Mouse (Mus musculus) heart, adult 2 months (tissue): ENCODE results near the gene Klhdc4. TPM values are rescaled to one million over a fixed set of nuclear protein-coding genes. Genes with fewer than 3 reads are reported as not detected.
A peak's percentile ranks its signal among the peaks of the same experiment; 100 is the strongest.

Experiments
- DNase-seq, 2 experiments: peaks; one replicate each; pipeline ENCODE4 v3.0.0; 2021
- H3K27ac ChIP-seq: fragments of 200-600 bp; 2 replicates; pipeline ENCODE4 v1.8.1; 2022
- H3K27me3 ChIP-seq: fragments of 200-500 bp; 2 replicates; pipeline ENCODE4 v1.6.1; 2012; ENCODE audit warnings: mild to moderate bottlenecking, low read length, inconsistent platforms, mixed read lengths; ENCODE audit not compliant: control insufficient read depth, insufficient read depth
- H3K36me3 ChIP-seq: fragments of 200-500 bp; 2 replicates; pipeline ENCODE4 v1.6.1; 2012; ENCODE audit warnings: low read length, inconsistent platforms; ENCODE audit not compliant: control insufficient read depth, insufficient read depth
- H3K4me1 ChIP-seq: fragments of 200-500 bp; 2 replicates; pipeline ENCODE4 v1.6.1; 2011; ENCODE audit warnings: low read length; ENCODE audit not compliant: control insufficient read depth, insufficient read depth
- H3K4me3 ChIP-seq: fragments of 200-600 bp; 2 replicates; pipeline ENCODE4 v1.8.1; 2022
- H3K79me2 ChIP-seq: fragments of 200-500 bp; replicated peaks from 2 replicates; pipeline ENCODE4 v1.6.1; 2012; ENCODE audit warnings: mild to moderate bottlenecking, inconsistent platforms, low read length, moderate library complexity, mixed read lengths; ENCODE audit not compliant: control insufficient read depth, insufficient read depth
- H3K9ac ChIP-seq: fragments of 200-500 bp; 2 replicates; pipeline ENCODE4 v1.6.1; 2012; ENCODE audit warnings: low read depth, mild to moderate bottlenecking, control low read depth, inconsistent platforms, low read length, mixed read lengths
- CTCF ChIP-seq: fragments of 200-600 bp; IDR thresholded peaks from 2 replicates; pipeline ENCODE4 v1.8.1; 2022; ENCODE audit warnings: antibody characterized with exemption, mild to moderate bottlenecking, moderate library complexity
- EP300 ChIP-seq: fragments of 200-500 bp; IDR thresholded peaks from 2 replicates; pipeline ENCODE4 v1.6.1; 2011; ENCODE audit warnings: low read depth, low read length, control low read depth; ENCODE audit not compliant: insufficient read depth
- POLR2A ChIP-seq: fragments of 200-500 bp; IDR thresholded peaks from 2 replicates; pipeline ENCODE4 v1.6.1; 2011; ENCODE audit warnings: mild to moderate bottlenecking, low read depth, low read length, control low read depth; ENCODE audit not compliant: insufficient read depth
- WGBS: fragments of 180-500 bp; shearing (Covaris S2); methylation state at CpG from one replicate; pipeline ENCODE4 v1.1.7; 2018; 5-methylcytosine and 5-hydroxymethylcytosine counted together
- intact Hi-C: fragments of 180-260 bp; cut with DNase I; formaldehyde crosslinking; loops from one replicate; pipeline ENCODE4 v1.15.1; 2025
- polyA plus RNA-seq: library from polyadenylated mRNA; depleted of rRNA; stranded (reverse); fragments of >200 nt; gene quantifications from 2 replicates; pipeline ENCODE4 v1.2.3, GENCODE M21; 2012
- total RNA-seq, 2 experiments: library from RNA; stranded (reverse); gene quantifications; 2 replicates each; pipeline ENCODE4 v1.2.3; 2021

Klhdc4 gene
- total and polyA plus RNA-seq, 3 experiments = 9.6 to 12.6 (median 11.2) TPM

DNA sequence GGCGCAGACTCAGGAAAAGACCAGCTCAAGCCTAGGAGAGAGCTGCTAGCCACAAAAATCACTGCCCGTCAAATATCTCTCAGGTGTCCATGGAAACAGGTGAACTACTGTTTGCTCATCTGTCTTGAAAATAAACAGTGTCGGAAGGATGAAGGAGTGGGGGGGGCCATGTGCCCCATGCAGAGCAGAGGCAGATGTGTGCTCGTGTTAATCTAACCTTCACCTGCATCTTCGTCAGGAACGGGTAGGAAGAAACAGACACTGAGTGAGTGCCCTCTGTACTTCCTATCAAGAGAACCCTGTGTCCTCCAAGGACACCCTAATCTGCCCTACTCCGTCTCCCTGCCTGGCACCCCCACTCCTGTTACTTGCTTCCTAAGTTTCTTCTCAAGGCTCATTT lies 22.3 kb upstream of the Klhdc4 start:
- intact Hi-C loops = loop anchor here (1.0 kb wide), 2 partner anchors 58 to 74 kb away; no protein-coding TSS in a partner anchor
- H3K27me3 ChIP-seq = no peaks in the 10 kb centered on the region
- DNase-seq = no peak
- no peaks in the 10 kb centered on the region for H3K79me2 ChIP-seq
- no peak overlapping the region for H3K9ac ChIP-seq
- TF ChIP-seq EP300 = no peak
- no peak for TF ChIP-seq POLR2A
- TF ChIP-seq CTCF = no peak
- no peaks in the 10 kb centered on the region; the same call in 1 of the 2 replicates for H3K4me1 ChIP-seq
- 86% methylated on average over 7 of the region's 7 CpGs for WGBS
- no peak overlapping the region for H3K27ac ChIP-seq
- H3K4me3 ChIP-seq = no peak overlapping the region
- no peaks in the 10 kb centered on the region for H3K36me3 ChIP-seq

DNA sequence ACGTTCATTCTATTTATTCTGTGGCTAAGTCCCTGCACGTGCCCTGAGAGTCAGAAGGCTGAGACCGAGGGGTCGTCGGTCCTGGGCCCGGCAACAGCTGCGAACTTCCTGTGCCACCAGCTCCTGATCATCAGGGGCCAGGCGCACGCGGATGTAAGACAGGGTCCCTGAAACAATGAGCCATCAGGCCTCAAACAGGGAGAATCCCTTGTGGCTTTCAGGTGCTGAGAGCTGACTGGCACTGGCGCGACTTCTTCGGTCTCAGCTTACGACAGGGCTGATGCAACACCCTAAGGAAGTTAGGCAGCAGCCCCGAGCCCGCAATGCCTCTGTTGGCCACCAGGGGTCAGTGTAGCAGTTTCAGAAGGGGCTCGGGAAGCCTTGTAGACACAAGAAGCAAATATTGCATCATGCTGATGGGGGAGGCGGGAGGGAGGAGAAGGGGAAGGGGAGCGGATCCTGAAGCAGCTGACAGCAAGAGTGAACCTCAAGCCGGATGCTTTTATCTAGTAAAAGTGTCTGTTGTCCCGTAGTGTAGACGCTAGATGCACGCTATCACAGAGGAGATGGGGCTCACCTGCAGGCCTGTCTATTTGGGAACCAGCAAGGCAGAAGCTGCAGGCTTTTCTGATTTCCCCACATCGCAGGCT lies 21.6 kb upstream of the Klhdc4 start:
- TF ChIP-seq POLR2A (no peak), CTCF (peak; percentile 95), EP300 (peak; percentile 71; the same call in 1 of the 2 replicates)
- Histone ChIP-seq H3K27me3 (no peaks in the 10 kb centered on the region), H3K36me3 (no peaks in the 10 kb centered on the region), H3K79me2 (no peaks in the 10 kb centered on the region), H3K4me3 (0 out of 2 replicates have a peak overlapping the region, but pooled peaks have one; percentile 17), H3K9ac (peak overlapping the region; percentile 9; the same call in 1 of the 2 replicates), H3K27ac (no peak overlapping the region), H3K4me1 (no peaks in the 10 kb centered on the region; the same call in 1 of the 2 replicates)
- WGBS = 6% methylated on average over 24 of the region's 24 CpGs
- DNase-seq = peak; percentile 91 to 96
- intact Hi-C loops = loop anchor here (1.0 kb wide), 2 partner anchors 58 to 74 kb away; no protein-coding TSS in a partner anchor

DNA sequence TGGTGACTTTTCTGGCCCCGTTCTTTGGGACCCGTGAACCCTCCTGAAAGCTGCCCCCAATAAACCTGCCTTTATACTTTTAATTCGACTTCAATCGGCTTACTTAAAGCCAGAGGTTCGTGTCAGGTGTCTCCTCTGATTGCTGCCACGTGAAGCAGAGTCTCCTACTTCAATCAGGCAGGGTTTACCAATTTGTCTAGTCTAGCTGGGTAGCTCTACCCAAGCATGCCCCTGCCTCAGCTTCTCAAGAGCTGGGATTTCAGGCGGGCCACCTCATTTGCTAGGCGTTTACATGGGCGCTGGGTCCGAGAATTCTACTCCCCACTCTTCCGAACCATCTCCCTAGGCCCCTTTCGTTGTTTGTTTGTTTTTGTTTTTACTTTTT lies 21.1 kb upstream of the Klhdc4 start:
- intact Hi-C loops = no loop called here
- H3K79me2 ChIP-seq = no peaks in the 10 kb centered on the region
- no peaks in the 10 kb centered on the region for H3K27me3 ChIP-seq
- H3K4me3 ChIP-seq = no peak overlapping the region
- no peak overlapping the region for H3K9ac ChIP-seq
- no peak overlapping the region for H3K27ac ChIP-seq
- TF ChIP-seq POLR2A (no peak), EP300 (no peak), CTCF (no peak)
- DNase-seq = no peak
- WGBS = 43% methylated on average over 12 of the region's 12 CpGs
- H3K4me1 ChIP-seq = no peaks in the 10 kb centered on the region; the same call in 1 of the 2 replicates
- no peaks in the 10 kb centered on the region for H3K36me3 ChIP-seq

DNA sequence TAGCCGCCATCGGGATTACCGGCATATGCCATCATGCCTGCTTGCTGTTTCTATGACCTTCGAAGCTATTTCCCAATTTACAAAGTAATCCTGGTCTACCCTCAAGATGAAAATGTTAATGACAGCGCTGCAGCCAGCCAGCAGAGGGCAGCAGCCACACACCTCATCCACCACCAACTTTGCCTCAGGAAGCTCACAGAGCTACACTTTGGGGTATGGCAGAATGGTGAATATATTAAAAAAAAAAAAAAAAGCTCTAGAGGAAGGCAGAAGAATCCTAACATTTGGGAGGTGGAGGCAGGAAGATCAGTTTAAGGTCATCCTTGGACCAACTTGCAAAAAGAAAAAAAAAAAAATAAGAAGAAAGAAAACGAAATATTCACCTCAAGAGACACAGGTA lies 20.6 kb upstream of the Klhdc4 start:
- H3K9ac ChIP-seq = no peak overlapping the region
- H3K79me2 ChIP-seq = no peaks in the 10 kb centered on the region
- TF ChIP-seq POLR2A (no peak), EP300 (0 out of 2 replicates have a peak, but pooled peaks have one; percentile 41), CTCF (peak; percentile 84)
- no peaks in the 10 kb centered on the region for H3K36me3 ChIP-seq
- 15% methylated on average over 6 of the region's 6 CpGs for WGBS
- no peak overlapping the region for H3K27ac ChIP-seq
- H3K4me1 ChIP-seq = no peaks in the 10 kb centered on the region; the same call in 1 of the 2 replicates
- H3K27me3 ChIP-seq = no peaks in the 10 kb centered on the region
- intact Hi-C loops = no loop called here
- peak; percentile 67 to 76 for DNase-seq
- H3K4me3 ChIP-seq = no peak overlapping the region

DNA sequence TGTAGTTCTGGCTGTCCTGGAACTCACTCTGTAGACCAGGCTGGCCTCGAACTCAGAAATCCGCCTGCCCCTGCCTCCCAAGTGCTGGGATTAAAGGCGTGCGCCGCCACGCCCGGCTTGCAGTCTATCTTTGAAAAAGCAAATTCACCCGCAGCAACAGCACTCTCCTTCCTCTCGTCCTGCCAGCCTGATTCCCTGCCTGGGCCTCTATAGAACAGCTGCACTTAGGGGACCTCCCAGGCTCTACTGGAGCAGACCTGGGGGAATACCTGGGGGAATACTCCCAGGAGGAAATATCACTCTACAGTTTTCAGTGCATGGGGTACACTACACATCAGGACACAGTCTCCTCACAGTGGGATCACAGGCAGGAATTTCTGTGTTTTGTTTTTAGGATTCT lies 19.9 kb upstream of the Klhdc4 start:
- WGBS = 66% methylated on average over 9 of the region's 9 CpGs
- TF ChIP-seq CTCF = no peak
- no peak for TF ChIP-seq POLR2A
- no peak for TF ChIP-seq EP300
- intact Hi-C loops = no loop called here
- Histone ChIP-seq H3K27me3 (no peaks in the 10 kb centered on the region), H3K4me1 (no peaks in the 10 kb centered on the region; the same call in 1 of the 2 replicates), H3K4me3 (no peak overlapping the region), H3K79me2 (no peaks in the 10 kb centered on the region), H3K9ac (no peak overlapping the region), H3K36me3 (no peaks in the 10 kb centered on the region), H3K27ac (no peak overlapping the region)
- no peak for DNase-seq

DNA sequence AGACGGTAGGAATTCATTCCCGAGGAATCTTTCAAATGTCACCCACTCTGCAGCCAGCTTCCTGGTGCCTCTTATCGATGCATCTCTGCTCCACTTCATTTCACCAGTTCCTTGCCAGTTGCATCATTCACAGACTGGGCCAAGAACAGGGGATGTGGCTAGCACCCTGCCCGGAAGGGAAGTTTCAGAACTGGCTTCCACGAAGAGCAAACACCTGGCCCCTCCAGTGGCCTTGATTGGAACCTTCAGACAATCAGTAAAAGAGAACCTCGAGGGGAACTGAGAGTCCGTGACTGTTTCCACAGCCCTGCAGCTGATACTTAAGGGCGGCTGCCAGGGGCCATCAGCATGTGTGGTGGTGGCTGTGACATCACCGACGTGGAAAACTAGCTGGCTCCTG lies 19.1 kb upstream of the Klhdc4 start:
- WGBS = 39% methylated on average over 10 of the region's 10 CpGs
- intact Hi-C loops = no loop called here

More for the DNA sequence above, 19.1 kb upstream of the Klhdc4 start:
- no peaks in the 10 kb centered on the region for H3K27me3 ChIP-seq
- H3K36me3 ChIP-seq = no peaks in the 10 kb centered on the region
- no peaks in the 10 kb centered on the region for H3K79me2 ChIP-seq
- TF ChIP-seq POLR2A (no peak), CTCF (no peak), EP300 (no peak)
- DNase-seq = no peak
- no peak overlapping the region for H3K4me3 ChIP-seq
- H3K27ac ChIP-seq = no peak overlapping the region
- no peaks in the 10 kb centered on the region; the same call in 1 of the 2 replicates for H3K4me1 ChIP-seq
- no peak overlapping the region for H3K9ac ChIP-seq
